Mouse (Mus musculus) bone marrow, adult 2 months (tissue): ENCODE measurements around the gene Angpt4. TPM values are rescaled to one million over a fixed set of nuclear protein-coding genes. Genes with fewer than 3 reads are reported as not detected.

Experiments
- H3K27ac ChIP-seq: fragments of 200-500 bp; 2 replicates; pipeline ENCODE4 v1.5.1; 2012; ENCODE audit warnings: low read depth, mild to moderate bottlenecking, control low read depth, inconsistent platforms, low read length; ENCODE audit not compliant: control insufficient read depth, poor library complexity, insufficient read depth
- H3K4me1 ChIP-seq: fragments of 200-500 bp; 2 replicates; pipeline ENCODE4 v1.6.1; 2011; ENCODE audit warnings: low read length; ENCODE audit not compliant: control insufficient read depth, insufficient read depth
- H3K4me3 ChIP-seq: fragments of 200-500 bp; replicated peaks from 2 replicates; pipeline ENCODE3; 2011; ENCODE audit warnings: mild to moderate bottlenecking, low read depth, low read length, control low read depth; ENCODE audit not compliant: control insufficient read depth
- CTCF ChIP-seq: fragments of 200-500 bp; IDR thresholded peaks from 2 replicates; pipeline ENCODE4 v1.5.1; 2011; ENCODE audit warnings: low read length, control low read depth; ENCODE audit not compliant: control insufficient read depth, insufficient read depth
- POLR2A ChIP-seq: fragments of 200-500 bp; IDR thresholded peaks from 2 replicates; pipeline ENCODE4 v1.6.1; 2011; ENCODE audit warnings: low read depth, mild to moderate bottlenecking, control low read depth, low read length, borderline replicate concordance; ENCODE audit not compliant: control insufficient read depth
- WGBS: fragments of 180-500 bp; shearing (Covaris S2); methylation state at CpG from one replicate; pipeline ENCODE4 v1.1.7; 2018; 5-methylcytosine and 5-hydroxymethylcytosine counted together
- polyA plus RNA-seq: library from polyadenylated mRNA; stranded (reverse); fragments of >200 nt; gene quantifications from 2 replicates; pipeline ENCODE4 v1.2.4, GENCODE M21; 2011; ENCODE audit warnings: low replicate concordance; ENCODE audit not compliant: missing spikeins, insufficient read depth, insufficient read length

Angpt4 gene
- polyA plus RNA-seq, 1 experiment, result 2.1 TPM

DNA sequence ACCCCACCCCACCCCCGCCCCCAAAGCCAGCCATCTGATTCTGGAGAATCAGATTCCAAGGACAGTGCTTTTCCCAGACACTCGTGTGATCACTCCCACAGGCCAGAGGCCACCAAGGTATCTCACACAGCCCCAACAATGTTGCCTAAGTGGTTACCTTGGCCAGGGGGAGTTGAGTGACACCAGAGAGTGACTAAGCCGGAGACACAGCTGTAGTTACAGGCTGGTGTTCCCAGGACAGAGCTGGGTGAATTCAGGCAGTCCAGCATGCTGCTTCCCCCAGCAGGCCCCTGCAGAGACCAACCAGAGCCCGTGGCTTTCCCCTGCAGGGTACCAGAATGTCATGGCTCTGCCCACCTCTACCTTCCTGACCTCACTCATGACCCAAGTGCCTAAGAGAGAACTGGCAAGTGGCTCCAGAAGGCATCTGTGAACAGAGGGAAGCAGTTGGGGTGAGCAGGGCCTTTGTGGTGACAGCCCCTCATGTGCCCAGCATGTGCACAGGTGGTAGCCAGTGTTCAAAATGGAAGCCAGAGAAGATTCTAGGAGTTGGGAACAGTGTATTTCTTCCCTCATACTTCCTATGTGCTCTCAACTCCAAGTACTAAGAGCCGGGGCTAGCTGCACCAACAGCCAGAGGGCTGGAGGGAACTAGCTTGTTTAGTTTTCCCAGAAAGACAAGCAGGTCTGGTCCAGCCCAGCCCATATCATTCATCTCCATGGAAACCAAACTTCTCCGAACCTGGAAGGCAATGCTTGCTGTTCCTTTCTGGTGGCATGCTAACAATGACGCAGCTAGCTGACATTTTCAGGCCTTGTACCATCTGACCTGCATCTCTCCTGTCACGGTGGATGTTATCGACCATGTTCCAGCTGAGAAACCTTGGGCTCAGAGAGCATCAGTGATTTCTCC, 50.5 kb downstream of the Angpt4 start:
- WGBS, result 70% methylated on average over 9 of the region's 9 CpGs
- H3K27ac ChIP-seq, result no peak overlapping the region

DNA sequence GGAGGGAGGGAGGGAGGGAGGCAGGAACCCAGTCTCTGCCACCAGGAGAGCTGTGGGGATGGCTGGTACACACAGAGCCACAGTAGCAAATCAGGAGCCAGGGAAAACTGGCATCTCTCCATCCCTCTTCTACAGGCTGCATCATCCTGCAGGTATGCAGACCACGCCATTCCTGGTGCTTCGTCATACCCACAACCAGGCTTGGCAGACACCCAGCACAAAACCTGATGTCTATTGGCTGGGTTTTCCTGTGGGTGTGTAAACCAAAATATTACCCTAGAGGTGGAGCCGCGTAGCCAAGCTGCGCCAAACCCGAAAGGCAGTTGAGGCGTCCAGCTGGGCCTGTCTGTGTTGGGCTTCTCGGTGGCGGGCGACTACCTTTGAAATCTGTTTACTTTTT, 51.5 kb downstream of the Angpt4 start:
- 21% methylated on average over 10 of the region's 10 CpGs for WGBS
- no peak for TF ChIP-seq POLR2A
- TF ChIP-seq CTCF, result no peak

More for the DNA sequence above, 50.5 kb downstream of the Angpt4 start:
- no peak for TF ChIP-seq POLR2A
- no peak for TF ChIP-seq CTCF
- Histone ChIP-seq H3K4me1 (peaks cover 2% of the 10 kb centered on the region; the same call in 1 of the 2 replicates), H3K4me3 (no peak overlapping the region)

GRCm38 (mm10) chr2:151963319-151963718, 52.3 kb downstream of the Angpt4 start:
- no peak overlapping the region for H3K4me3 ChIP-seq
- peaks cover 5% of the 10 kb centered on the region; the same call in 1 of the 2 replicates for H3K4me1 ChIP-seq
- no peak overlapping the region for H3K27ac ChIP-seq
- WGBS, result 41% methylated on average over 5 of the region's 5 CpGs
- TF ChIP-seq CTCF (no peak; the same call in 1 of the 2 replicates), POLR2A (no peak)

More for the DNA sequence above, 51.5 kb downstream of the Angpt4 start:
- H3K4me3 ChIP-seq, result no peak overlapping the region
- peaks cover 2% of the 10 kb centered on the region; the same call in 1 of the 2 replicates for H3K4me1 ChIP-seq
- no peak overlapping the region for H3K27ac ChIP-seq

- Histone ChIP-seq H3K4me1 (peaks cover 5% of the 10 kb centered on the region; the same call in 1 of the 2 replicates), H3K4me3 (no peak overlapping the region), H3K27ac (no peak overlapping the region)
- TF ChIP-seq POLR2A, result no peak
- TF ChIP-seq CTCF, result no peak
- 46% methylated on average over 9 of the region's 9 CpGs for WGBS
These were observed 53.0 kb downstream of the Angpt4 start for GRCm38 (mm10) chr2:151964052-151964451.

DNA sequence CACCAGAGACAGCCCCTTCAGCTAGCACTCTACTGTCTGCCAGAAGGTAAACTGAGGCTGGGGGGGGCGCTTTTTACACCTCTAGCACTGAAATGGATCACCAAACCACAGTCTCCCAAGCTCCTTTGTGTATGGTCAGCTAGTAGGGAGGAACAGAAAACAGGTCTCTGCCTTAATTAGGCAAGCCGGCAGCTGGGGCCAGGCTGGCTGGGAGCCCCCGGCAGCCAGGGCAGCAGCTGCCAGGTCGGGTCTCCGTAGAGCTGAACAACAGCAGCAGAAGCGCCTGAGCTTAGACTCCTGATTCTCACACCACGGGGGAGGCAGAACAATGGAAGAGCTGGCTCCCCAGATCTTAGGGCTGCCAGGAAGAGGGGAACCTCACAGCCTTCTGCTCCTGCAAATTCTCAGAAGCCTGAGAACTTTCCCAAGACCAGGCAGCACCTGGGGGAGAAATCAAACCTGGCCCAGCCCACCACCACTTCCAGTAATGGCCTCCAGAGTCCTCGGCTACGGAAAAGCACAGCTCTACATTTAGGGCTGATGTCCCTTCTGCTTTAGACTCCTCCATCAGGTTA, 56.3 kb downstream of the Angpt4 start:
- no peak overlapping the region for H3K27ac ChIP-seq
- no peak for TF ChIP-seq CTCF
- no peak for TF ChIP-seq POLR2A
- peaks cover 7% of the 10 kb centered on the region; the same call in 1 of the 2 replicates for H3K4me1 ChIP-seq
- H3K4me3 ChIP-seq, result no peak overlapping the region
- WGBS, result 62% methylated on average over 9 of the region's 9 CpGs

GRCm38 (mm10) chr2:151967792-151968191, 56.8 kb downstream of the Angpt4 start:
- 46% methylated on average over 2 of the region's 2 CpGs for WGBS
- H3K4me3 ChIP-seq, result no peak overlapping the region
- TF ChIP-seq CTCF (no peak), POLR2A (no peak)
- H3K27ac ChIP-seq, result no peak overlapping the region
- H3K4me1 ChIP-seq, result peaks cover 5% of the 10 kb centered on the region; the same call in 1 of the 2 replicates

- 52% methylated on average over 8 of the region's 8 CpGs for WGBS
- H3K27ac ChIP-seq, result no peak overlapping the region
- peaks cover 5% of the 10 kb centered on the region; the same call in 1 of the 2 replicates for H3K4me1 ChIP-seq
- no peak overlapping the region for H3K4me3 ChIP-seq
- TF ChIP-seq POLR2A (no peak), CTCF (no peak)
These were observed 57.4 kb downstream of the Angpt4 start for GRCm38 (mm10) chr2:151968451-151968850.

GRCm38 (mm10) chr2:151968986-151969385, 58.0 kb downstream of the Angpt4 start:
- Histone ChIP-seq H3K4me3 (no peak overlapping the region), H3K27ac (no peak overlapping the region), H3K4me1 (peaks cover 5% of the 10 kb centered on the region; the same call in 1 of the 2 replicates)
- no peak for TF ChIP-seq CTCF
- TF ChIP-seq POLR2A, result no peak
- 76% methylated on average over 7 of the region's 7 CpGs for WGBS
